Mouse (Mus musculus) cerebellum, adult 18-20 months (tissue): Measurements from ENCODE around the gene Bend4.

Source experiments
- DNase-seq, 2 experiments: peaks; one replicate each; pipeline ENCODE4 v3.0.0; 2021

Bend4 gene

DNA sequence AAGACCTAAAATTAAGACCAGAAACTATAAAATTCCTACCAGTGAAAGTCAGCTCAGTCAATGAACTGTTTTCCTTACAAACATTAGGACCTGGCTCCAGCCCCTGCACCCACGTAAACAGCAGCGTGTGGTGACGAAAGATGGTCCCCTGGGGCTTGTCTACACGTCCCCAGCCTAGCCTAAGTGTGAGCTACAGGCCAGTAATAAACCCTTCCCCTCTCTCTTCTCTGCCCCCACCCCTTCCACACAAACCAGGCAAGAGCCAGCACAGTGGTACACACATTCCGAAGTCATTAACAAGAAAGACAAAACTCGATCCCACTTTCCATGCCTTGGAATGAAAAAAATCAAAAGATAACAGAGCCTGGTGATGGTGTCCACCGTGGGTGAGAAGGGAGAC lies 16.6 kb downstream of the Bend4 start:
- no peak for DNase-seq

DNA sequence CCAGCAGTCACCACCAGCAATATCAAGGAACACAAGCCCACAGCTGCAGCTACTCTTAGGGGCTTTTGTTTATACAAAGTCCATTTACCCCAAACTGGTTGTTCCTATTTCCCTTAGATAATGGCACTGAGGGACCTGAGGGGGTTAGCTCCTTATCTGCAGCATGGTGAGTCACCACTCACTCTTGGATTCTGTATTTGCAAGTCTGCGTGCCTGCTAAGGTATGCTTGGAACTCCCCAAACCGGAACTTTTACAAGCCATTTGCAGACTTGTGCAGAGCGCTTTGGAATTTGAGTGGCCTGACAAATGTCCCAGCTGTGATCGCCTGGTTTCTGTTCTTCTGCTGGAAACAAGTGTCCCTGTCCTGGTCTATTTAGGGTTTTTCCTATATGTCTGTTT lies 17.7 kb downstream of the Bend4 start:
- DNase-seq = no peak

DNA sequence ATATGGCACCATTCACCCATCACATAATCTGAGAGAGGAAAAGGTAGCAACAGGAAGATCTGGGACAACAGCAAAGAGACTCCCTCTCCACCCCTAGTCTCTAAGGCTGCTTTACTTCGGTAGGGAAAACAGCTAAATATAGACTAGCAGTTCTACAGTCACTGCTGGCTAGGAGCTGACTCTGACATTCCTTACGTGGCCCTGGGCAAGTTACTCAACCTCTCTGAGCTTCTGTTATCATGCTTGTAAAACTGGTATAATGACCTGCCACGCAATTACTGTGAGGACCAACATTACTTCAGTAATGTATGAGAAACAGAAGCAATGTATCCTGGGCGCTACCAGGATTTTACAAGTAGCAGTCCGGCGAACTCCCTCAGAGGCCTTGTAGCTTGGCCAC lies 19.7 kb downstream of the Bend4 start:
- DNase-seq = no peak

DNA sequence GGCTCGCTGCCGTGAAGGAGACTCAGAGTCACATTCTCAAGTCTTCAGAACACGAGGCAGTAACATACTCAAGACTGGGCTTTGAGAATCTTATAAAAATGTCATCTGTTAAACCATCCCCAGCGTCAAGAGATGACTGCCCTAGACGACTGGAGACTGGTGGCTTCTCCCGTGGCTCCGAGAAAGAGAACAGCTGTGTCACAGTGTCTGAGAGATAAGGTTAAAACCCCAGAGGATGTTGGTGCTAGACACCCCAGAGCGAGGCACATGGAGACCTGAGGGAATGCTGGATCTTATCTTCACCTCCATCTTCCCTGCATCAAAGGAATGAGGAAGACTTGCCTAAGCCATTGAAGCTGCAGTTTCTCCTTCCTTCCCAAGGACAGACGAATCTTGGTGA lies 23.2 kb downstream of the Bend4 start:
- DNase-seq = no peak

DNA sequence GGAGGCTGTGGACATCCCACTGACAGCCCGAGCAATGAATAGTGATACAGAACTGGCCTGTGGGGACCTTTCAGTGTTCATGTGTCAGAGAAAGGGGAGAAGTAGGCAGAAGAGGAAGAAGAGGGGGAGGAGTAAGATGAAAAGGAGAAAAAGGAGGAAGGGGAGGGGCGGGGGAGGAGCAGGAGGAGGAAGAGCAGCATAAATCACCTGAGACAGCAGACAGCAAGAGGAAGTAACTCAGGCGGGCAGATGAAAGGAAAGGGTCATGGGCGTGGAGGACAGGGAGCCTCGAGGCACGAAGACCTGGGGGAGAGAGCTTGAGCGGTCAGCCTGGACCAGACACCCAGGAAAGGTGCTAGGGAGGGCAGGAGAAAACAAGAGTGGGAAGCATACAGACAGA lies 23.7 kb downstream of the Bend4 start:
- no peak for DNase-seq

DNA sequence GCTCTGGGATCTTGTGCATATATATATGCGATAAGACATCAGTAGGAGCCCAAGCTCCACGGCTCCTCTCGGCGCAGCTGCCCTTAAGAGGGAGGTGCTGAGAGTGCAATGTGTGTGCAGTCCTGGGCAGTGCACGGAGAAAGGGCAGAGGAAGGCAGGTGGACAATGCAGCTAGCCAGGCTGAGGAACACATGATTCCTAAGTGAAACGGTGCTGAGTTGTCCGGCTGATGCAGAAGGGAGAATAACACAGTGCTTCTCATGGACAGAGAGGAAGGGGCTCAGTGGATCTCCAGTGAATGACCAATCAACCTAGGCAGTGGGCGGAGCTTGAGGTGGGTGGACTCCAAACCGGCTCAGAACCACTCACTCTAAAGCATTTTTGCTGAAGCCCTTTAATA lies 26.5 kb downstream of the Bend4 start:
- no peak for DNase-seq

DNA sequence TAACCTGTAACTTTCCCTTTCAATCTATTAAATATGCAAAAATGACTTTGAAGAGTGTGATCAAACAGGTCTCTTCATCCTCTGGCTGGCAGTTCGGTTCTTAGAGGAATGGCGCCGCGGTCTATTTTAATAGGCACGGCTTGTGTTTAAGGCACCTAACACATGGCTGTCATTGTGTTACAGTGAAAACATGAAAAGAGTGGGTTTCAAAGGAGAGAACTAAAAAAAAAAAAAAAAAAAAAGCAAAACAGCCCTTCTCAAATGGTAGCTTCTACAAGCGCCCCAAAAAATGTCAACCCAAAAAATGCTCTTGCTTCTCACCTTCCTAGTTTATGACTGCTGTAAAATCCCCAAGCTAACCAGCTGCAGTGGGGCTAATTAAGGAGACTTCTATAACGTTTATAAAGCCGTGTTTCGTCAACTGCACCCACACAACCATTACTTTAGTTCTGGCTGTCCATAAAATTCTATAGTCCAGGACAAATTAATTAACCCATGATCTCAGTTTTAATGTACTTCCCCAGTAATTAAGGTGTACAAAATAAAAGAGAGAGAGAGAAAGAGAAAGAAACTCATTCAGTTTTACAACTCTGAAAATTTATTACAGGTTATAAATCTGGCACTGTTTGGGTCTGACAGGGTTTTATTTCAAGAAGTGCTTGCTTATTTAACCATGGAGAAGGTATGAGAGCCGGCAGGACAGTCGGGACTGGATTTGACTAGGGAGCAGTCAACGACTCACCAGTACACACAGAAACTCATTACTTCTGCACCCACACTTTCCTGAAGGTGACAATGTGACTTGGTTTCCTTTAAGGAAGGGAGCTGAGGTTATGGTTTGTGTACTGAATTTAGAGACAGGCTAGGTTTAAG lies 27.3 kb downstream of the Bend4 start:
- no peak for DNase-seq

DNA sequence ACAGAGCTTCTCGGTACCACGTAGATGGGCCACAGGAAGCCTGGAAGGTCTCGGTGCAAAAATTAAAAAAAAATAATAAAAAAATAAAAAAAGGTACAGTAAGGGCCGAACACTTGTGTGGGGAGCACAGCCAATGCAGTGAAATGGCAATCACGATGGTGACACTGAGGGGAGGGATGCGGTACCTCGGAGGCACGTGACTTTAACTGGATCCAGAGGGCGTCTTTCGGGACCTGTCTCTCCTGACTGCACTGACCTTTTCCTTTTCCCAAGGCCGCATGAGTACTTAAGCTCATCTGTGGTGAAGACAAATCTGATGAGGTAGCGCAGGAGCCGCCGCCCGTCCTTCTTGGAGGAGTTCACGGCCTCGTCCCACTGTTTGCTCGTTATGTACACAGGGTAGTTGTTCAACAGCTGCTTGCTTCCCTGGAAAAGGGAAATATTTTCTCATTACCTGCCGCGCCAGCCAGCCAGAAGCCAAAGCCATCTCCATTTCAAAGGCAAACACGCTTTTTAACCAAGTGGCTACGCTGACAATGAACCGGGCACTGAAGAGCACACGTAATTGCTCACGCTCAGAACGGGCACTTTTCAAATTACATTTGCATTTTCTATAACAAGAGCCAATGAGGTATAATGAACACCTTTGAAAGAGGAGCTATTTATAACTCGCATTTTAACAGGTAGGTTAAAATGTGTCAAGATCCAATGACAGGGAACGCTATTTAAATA lies 28.1 kb downstream of the Bend4 start:
- DNase-seq = no peak

DNA sequence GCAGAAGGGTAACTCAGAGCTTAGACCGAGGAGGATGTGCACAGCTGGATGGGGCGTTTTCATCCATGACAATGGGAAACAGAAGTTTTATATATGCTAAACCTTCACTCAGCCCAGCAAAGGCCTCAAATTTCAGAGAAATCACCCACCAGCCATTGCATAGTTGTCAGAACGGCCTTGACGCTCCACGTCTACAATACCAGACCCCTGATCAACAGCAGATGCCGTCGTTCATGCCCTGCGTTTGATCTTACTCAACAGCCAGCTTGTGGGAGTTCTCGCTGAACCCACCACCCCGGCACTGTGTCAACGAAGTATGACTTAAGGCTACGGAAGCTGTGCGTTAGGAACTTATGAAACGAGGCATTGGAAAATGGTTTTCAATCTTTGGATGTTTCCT lies 30.9 kb downstream of the Bend4 start:
- no peak for DNase-seq

DNA sequence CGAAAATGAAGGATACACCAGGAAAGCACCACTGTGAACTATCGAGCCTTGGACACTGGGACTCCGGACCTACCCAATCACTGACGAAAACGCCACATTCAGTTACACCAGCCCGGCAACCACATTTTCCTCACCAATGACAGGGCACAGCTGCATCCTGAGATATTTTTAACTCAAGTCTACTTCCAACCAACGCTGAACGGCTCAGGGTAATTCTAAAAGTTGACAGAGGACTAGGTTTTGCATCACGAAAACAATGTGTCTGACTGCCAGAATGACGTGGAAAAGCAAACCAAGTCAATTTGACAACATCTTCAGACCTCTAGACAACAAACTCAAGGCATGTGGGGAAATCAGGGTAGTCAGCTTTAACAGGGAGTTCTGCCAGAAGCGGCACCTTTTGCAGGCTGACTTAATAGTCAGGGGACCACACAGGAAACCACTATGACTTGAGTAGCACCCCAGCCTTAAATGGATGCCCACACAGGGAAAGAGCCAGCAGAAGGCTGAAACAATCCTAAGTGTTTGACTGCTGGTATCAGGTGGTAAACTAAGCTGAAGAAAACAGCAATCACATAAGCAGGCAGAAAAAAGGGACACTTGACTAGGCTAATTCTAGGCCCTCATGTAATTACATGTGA lies 32.8 kb downstream of the Bend4 start:
- DNase-seq = no peak

DNA sequence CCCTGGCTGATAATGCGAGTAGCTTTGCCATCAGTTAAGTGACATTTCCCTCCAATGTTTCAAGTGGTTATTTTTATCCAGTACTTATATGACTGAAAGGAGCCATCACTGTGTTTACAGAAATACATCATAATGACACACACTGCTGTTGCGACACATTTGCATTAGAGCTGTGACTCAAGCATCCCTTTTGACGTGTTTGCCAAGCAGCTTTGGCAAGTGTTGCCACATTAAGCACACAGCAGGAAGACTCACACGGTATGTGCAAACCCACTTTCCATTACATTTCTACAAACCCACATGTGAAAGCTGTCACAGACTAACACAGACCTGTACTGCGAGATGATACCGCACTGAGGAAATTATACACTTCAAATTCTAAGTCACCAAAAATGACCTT lies 34.2 kb downstream of the Bend4 start:
- DNase-seq = no peak

DNA sequence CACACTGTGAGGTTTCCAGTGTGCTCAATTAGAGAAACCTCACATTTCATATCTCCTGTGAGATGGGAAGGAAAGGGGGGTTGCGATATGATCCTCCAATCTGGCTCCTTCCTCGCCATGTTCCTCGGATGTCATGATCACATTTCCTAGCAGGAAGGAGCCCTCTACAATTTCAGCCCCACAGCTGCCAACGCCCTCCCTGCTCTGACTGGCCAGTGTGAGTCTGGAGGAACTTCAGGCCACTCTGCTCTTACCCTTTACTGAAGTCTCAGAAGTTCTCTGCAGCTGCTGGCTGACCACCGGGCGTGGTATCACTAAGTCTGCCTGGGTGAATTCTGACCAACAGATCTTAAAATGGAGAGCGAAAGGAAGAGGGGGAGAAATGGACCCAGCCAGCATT lies 45.6 kb downstream of the Bend4 start:
- DNase-seq = no peak

DNA sequence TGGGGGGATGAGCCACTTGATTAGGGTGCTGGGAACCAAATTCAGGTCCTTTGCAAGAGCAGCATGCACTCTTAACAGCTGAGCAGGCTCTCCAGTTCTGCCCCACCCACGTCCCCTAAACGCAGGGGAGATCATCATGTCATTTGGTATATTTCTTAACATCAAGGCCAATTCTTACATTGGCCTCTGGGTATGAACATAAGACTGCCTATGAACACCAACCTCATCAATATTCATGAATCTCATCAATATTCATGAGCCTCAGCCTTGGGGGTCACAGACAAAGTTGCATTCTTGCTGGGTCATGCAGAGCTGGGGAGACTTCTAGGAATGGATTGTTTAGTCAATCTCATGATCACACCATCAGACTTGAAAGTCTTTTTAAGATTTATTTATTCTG lies 46.4 kb downstream of the Bend4 start:
- DNase-seq = no peak

DNA sequence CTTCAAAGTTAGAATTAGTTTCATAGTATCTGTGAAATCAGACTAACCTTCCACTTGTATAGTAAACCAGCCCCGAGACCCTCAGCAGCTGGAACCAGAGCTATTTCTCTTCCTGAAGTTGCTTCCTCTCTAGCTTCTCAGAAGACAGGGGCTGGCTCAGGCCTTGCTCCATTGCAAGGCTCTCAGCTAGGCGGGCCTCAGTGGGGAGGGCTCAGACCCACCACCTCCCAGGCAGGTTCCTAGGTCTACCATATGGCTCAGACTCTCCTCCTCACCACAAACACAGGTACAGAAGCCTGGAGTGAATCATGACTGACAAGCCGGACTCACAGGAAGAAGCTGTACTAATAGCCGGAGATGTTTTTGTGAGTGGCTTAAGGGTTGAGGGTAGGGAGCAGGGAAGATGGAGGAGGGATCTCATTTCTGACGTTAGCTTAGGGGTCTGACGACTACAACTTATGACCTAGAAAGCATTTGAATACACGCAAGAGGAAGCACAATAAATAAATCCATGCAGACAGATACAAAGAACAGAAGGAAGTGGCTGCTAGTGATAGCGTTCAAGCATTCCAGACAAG lies 51.0 kb downstream of the Bend4 start:
- no peak for DNase-seq

DNA sequence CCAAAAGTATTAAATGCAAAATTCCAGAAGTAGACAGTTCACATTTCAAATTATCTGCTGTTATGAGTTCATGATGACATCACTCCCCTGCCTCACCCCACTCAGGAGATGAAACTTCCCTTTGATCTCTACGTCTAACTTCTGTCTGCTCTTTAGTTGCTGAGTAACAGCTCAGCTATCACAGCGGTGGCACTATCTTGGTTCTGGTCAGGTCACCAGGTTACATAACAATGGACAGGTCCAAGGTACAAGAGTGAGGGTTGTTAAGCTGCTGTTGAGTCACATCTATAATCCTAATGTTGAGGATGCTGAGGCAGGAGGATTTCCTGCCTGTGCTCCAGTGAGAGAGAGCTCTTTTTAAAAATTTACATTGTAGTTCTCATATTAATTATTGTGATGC lies 65.2 kb downstream of the Bend4 start:
- no peak for DNase-seq

DNA sequence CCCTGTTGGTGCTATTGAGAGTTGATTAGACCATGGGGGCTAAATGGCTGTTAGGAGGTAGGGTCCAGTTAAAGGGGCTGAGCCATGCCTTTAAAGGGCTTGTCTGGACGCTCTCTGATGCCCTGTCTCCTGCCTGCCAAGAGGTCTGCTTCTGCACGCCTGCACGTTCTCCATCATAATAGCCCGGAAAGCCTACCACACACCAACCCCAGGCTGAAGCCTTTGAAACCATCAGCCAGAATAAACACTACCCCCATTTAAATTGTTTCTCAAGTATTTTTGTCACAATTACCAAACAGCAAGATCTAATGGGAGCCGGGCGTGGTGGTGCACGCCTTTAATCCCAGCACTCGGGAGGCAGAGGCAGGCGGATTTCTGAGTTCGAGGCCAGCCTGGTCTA lies 65.8 kb downstream of the Bend4 start:
- DNase-seq = no peak

DNA sequence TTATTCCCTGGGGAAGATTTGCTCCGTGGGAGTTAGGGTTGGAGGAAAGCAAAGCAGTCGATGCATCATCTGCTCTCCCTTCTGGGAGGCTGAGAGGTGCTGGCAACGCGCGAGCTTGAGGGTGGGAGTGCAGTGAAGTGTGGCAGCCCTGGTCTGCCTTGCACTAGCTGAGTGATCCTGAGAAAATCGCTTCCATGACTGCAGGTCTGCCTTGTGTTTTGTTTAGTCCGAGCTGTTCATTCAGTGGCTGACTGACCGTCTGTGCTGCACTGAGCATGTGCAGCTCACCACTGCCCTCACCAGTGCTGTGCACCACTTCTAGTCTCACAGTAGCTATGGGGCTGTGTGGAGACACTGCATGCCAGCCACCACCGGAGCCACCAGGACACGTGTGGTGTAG lies 79.2 kb downstream of the Bend4 start:
- no peak for DNase-seq

DNA sequence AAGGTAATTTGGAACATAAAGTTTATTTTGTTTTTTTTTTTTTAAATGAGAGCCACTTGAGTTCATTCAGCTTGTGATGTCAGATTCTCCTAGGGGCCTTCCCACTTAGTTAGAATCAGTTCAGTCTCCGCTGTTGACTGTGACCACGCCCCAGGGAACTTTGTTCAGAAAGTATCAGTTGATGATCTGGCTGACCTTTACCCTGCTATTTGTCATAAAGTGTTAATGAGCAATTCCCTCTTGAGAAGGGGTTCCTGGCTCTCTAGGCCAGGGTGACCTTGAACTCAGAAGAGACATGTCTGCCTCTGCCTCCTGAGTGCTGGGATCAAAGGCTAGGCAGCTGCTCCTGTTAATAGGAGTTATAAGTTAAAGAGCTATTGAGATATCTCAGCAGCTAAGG lies 81.0 kb downstream of the Bend4 start:
- no peak for DNase-seq
